Mouse (Mus musculus): ENCODE results near the gene Cdkn2aipnl. TPM values are rescaled to one million over a fixed set of nuclear protein-coding genes. Genes with fewer than 3 reads are reported as not detected.

The Cdkn2aipnl gene
- 10 to 100 TPM; 32.5 to 33.1 TPM for total RNA-seq (2023)

GRCm38 (mm10) chr11:51967443-51968401 is at the start of gene Cdkn2aipnl:
Gene Cdkn2aipnl, plus strand, starts transcription at chr11:51967661.

GRCm38 (mm10) chr11:52000290-52000962 is 33.0 kb downstream of the Cdkn2aipnl start, which contains the start of gene Ube2b:
Gene Ube2b, minus strand, starts transcription at chr11:52000762.

GRCm38 (mm10) chr11:52003772-52004528 is 36.5 kb downstream of the Cdkn2aipnl start, which contains the start of gene Cdkl3:
Gene Cdkl3, plus strand, starts transcription at chr11:52004221.

Other genes starting within 250 kb of the Cdkn2aipnl start
- gene Sec24a, start 204.0 kb upstream of the Cdkn2aipnl start, total RNA-seq (2023) = 10 to 100 TPM; 15.1 to 15.6 TPM
- 10 to 100 TPM; 23.9 to 26.9 TPM for gene Sar1b, start 204.0 kb upstream of the Cdkn2aipnl start, total RNA-seq (2023)
- 1 to 10 TPM; 7.8 to 8.9 TPM for gene Jade2, start 110.0 kb upstream of the Cdkn2aipnl start, total RNA-seq (2023)
- 100 to 1,000 TPM; 122 to 139 TPM for gene Ube2b, start 33.1 kb downstream of the Cdkn2aipnl start, total RNA-seq (2023)
- 1 to 10 TPM; 2.7 to 2.8 TPM for gene Cdkl3, start 36.6 kb downstream of the Cdkn2aipnl start, total RNA-seq (2023)
- gene Ppp2ca, start 131.0 kb downstream of the Cdkn2aipnl start, total RNA-seq (2023) = 10 to 100 TPM; 61.3 to 78.7 TPM
- not detected for gene Olfr1373, start 177.9 kb downstream of the Cdkn2aipnl start, total RNA-seq (2023)
- gene Olfr1371, start 246.3 kb downstream of the Cdkn2aipnl start, total RNA-seq (2023) = not detected